Mouse (Mus musculus) heart, embryonic 14.5 days (tissue): ENCODE data around the gene Map3k5. TPM values are rescaled to one million over a fixed set of nuclear protein-coding genes. Genes with fewer than 3 reads are reported as not detected.

Source experiments
- ATAC-seq: fragments of 200-750 bp; cut with Nextera tagmentation; 2 replicates; pipeline ENCODE4 v1.8.0; 2017; ENCODE audit warnings: low read depth, moderate TSS enrichment; ENCODE audit not compliant: insufficient number of reproducible peaks, insufficient read depth, low FRiP score
- H3K27ac ChIP-seq, 2 experiments: fragments of 200-500 bp in 1 of 2; fragments of 300-500 bp in 1 of 2; sonication (generic) in 1 of 2; replicated peaks in 1 of 2; 2 replicates each; pipeline ENCODE4 v1.5.1; 2012 to 2014; ENCODE audit warnings: low read depth in 2 of 2, low read length in 2 of 2, control low read depth in 1 of 2, mild to moderate bottlenecking in 1 of 2, mixed read lengths in 1 of 2; ENCODE audit not compliant: control insufficient read depth in 1 of 2, insufficient read depth in 1 of 2
- H3K27me3 ChIP-seq: fragments of 300-500 bp; sonication (generic); 2 replicates; pipeline ENCODE4 v1.6.1; 2014; ENCODE audit warnings: mild to moderate bottlenecking, low read length, control low read depth; ENCODE audit not compliant: control insufficient read depth, insufficient read depth
- H3K36me3 ChIP-seq: fragments of 300-500 bp; sonication (generic); 2 replicates; pipeline ENCODE4 v1.6.1; 2014; ENCODE audit warnings: mild to moderate bottlenecking, control low read depth, low read length, mixed read lengths; ENCODE audit not compliant: control insufficient read depth, insufficient read depth
- H3K4me1 ChIP-seq, 2 experiments: fragments of 200-500 bp in 1 of 2; fragments of 300-500 bp in 1 of 2; sonication (generic) in 1 of 2; 2 replicates each; pipeline ENCODE4 v1.6.1; 2012 to 2014; ENCODE audit warnings: low read length in 2 of 2, control low read depth in 1 of 2, mixed read lengths in 1 of 2; ENCODE audit not compliant: control insufficient read depth in 2 of 2, insufficient read depth in 2 of 2
- H3K4me2 ChIP-seq: fragments of 300-500 bp; sonication (generic); 2 replicates; pipeline ENCODE4 v1.6.1; 2014; ENCODE audit warnings: mild to moderate bottlenecking, low read length
- H3K4me3 ChIP-seq, 2 experiments: fragments of 200-500 bp in 1 of 2; fragments of 300-500 bp in 1 of 2; sonication (generic) in 1 of 2; 2 replicates each; pipeline ENCODE4 v1.5.1; 2012 to 2014; ENCODE audit warnings: low read length in 2 of 2, mild to moderate bottlenecking in 2 of 2, control low read depth in 1 of 2, low read depth in 1 of 2, moderate library complexity in 1 of 2; ENCODE audit not compliant: control insufficient read depth in 1 of 2, insufficient read depth in 1 of 2
- H3K9ac ChIP-seq: fragments of 300-500 bp; sonication (generic); 2 replicates; pipeline ENCODE4 v1.6.1; 2014; ENCODE audit warnings: mild to moderate bottlenecking, low read length
- H3K9me3 ChIP-seq: fragments of 300-500 bp; sonication (generic); 2 replicates; pipeline ENCODE4 v1.6.1; 2016; ENCODE audit warnings: low read length, control low read depth; ENCODE audit not compliant: control insufficient read depth
- WGBS: fragments of 180-500 bp; shearing (Covaris S2); extraction: QIAGEN DNeasy Blood & Tissue Kit; methylation state at CpG from one replicate; pipeline ENCODE4 v1.1.7; 2014; 5-methylcytosine and 5-hydroxymethylcytosine counted together
- polyA plus RNA-seq: library from polyadenylated mRNA; unstranded; fragments of >200 nt; fragmentation: Nextera tagmentation; extraction: Ambion mirVana; gene quantifications from 2 replicates; pipeline ENCODE4 v1.2.1, GENCODE M21; 2014

The Map3k5 gene
- polyA plus RNA-seq, 1 experiment from 2014 or later = 4.5 TPM

GRCm38 (mm10) chr10:20132933-20133652 lies 198.8 kb downstream of the Map3k5 start:
- Histone ChIP-seq H3K4me3 (no peak overlapping the region), H3K4me1 (peaks cover 14 to 17% of the 10 kb centered on the region in 2 experiments), H3K9ac (no peak overlapping the region), H3K4me2 (no peak overlapping the region), H3K36me3 (peaks cover 37% of the 10 kb centered on the region), H3K27ac (no peak overlapping the region), H3K9me3 (no peaks in the 10 kb centered on the region), H3K27me3 (no peaks in the 10 kb centered on the region)
- WGBS = 90% methylated on average over 12 of the region's 12 CpGs
- no peak for ATAC-seq

- Histone ChIP-seq H3K9ac (0 out of 2 replicates have a peak overlapping the region, but pooled peaks have one; percentile 21), H3K4me1 (peaks cover 14 to 17% of the 10 kb centered on the region in 2 experiments), H3K27ac (peak overlapping the region; percentile 75 to 80), H3K9me3 (no peaks in the 10 kb centered on the region), H3K4me3 (no peak overlapping the region), H3K36me3 (peaks cover 53% of the 10 kb centered on the region), H3K4me2 (peak overlapping the region; percentile 52), H3K27me3 (no peaks in the 10 kb centered on the region)
- WGBS = 26% methylated on average over 15 of the region's 15 CpGs
- no peak for ATAC-seq
Measured at GRCm38 (mm10) chr10:20135350-20136058, 201.2 kb downstream of the Map3k5 start.

GRCm38 (mm10) chr10:20136505-20136904 lies 202.2 kb downstream of the Map3k5 start:
- Histone ChIP-seq H3K9ac (no peak overlapping the region), H3K27ac (no peak overlapping the region), H3K4me2 (no peak overlapping the region), H3K27me3 (no peaks in the 10 kb centered on the region), H3K4me1 (peaks cover 17 to 19% of the 10 kb centered on the region in 2 experiments), H3K4me3 (no peak overlapping the region), H3K9me3 (no peaks in the 10 kb centered on the region), H3K36me3 (peaks cover 62% of the 10 kb centered on the region)
- 82% methylated on average over 1 of the region's 1 CpGs for WGBS
- no peak for ATAC-seq

GRCm38 (mm10) chr10:20141376-20141775 lies 207.1 kb downstream of the Map3k5 start:
- Histone ChIP-seq H3K4me3 (no peak overlapping the region), H3K4me2 (no peak overlapping the region), H3K27me3 (no peaks in the 10 kb centered on the region), H3K9me3 (no peaks in the 10 kb centered on the region), H3K9ac (no peak overlapping the region), H3K36me3 (peaks cover 48% of the 10 kb centered on the region), H3K27ac (no peak overlapping the region), H3K4me1 (peaks cover 3 to 5% of the 10 kb centered on the region in 2 experiments; a peak in 2 of 4 replicates)
- WGBS = 57% methylated on average over 17 of the region's 17 CpGs
- no peak for ATAC-seq

GRCm38 (mm10) chr10:20148130-20148772 lies 214.0 kb downstream of the Map3k5 start, which contains the start of gene Map7:
Gene Map7 (plus strand): TSS chr10:20148471.
- no peaks in the 10 kb centered on the region for H3K9me3 ChIP-seq
- H3K27ac ChIP-seq = peak within 1 kb of the TSS in 1 of 2 experiments; percentile 31; a peak in 2 of 4 replicates
- ATAC-seq = no peak
- no peaks in the 10 kb centered on the region; a peak in 1 of 4 replicates for H3K4me1 ChIP-seq
- H3K27me3 ChIP-seq = peaks cover 13% of the 10 kb centered on the region; the same call in 1 of the 2 replicates
- H3K4me3 ChIP-seq = peak within 1 kb of the TSS; percentile 63 to 77
- H3K9ac ChIP-seq = peak within 1 kb of the TSS; percentile 80
- WGBS = 5% methylated on average over 51 of the region's 51 CpGs
- peaks cover 6% of the 10 kb centered on the region; the same call in 1 of the 2 replicates for H3K36me3 ChIP-seq
- H3K4me2 ChIP-seq = peak within 1 kb of the TSS; percentile 91

- Histone ChIP-seq H3K9me3 (no peaks in the 10 kb centered on the region), H3K4me1 (no peaks in the 10 kb centered on the region; a peak in 1 of 4 replicates), H3K27ac (no peak overlapping the region), H3K9ac (peak overlapping the region; percentile 80), H3K4me2 (peak overlapping the region; percentile 91), H3K27me3 (peaks cover 13% of the 10 kb centered on the region; the same call in 1 of the 2 replicates), H3K36me3 (peaks cover under 1% of the 10 kb centered on the region; the same call in 1 of the 2 replicates), H3K4me3 (peak overlapping the region; percentile 63 to 77)
- ATAC-seq = peak; percentile 49; the same call in 1 of the 2 replicates
- 1% methylated on average over 32 of the region's 58 CpGs for WGBS
Measured at GRCm38 (mm10) chr10:20148773-20149120, 214.5 kb downstream of the Map3k5 start.

GRCm38 (mm10) chr10:20149121-20149834 lies 215.0 kb downstream of the Map3k5 start:
- Histone ChIP-seq H3K9ac (peak overlapping the region; percentile 80), H3K36me3 (no peaks in the 10 kb centered on the region), H3K4me2 (peak overlapping the region; percentile 91), H3K9me3 (no peaks in the 10 kb centered on the region), H3K27ac (peak overlapping the region; percentile 4 to 31; a peak in 2 of 4 replicates), H3K4me1 (no peaks in the 10 kb centered on the region; a peak in 1 of 4 replicates), H3K27me3 (peaks cover 13% of the 10 kb centered on the region; the same call in 1 of the 2 replicates), H3K4me3 (peak overlapping the region; percentile 63 to 77)
- WGBS = 1% methylated on average over 61 of the region's 74 CpGs
- peak; percentile 65 for ATAC-seq
